Mouse (Mus musculus) stomach, embryonic 16.5 days (tissue): ENCODE data around the gene Pou2f3. TPM values are rescaled to one million over a fixed set of nuclear protein-coding genes. Genes with fewer than 3 reads are reported as not detected.

Experiments
- ATAC-seq: fragments of 200-750 bp; cut with Nextera tagmentation; 2 replicates; pipeline ENCODE4 v1.8.0; 2017; ENCODE audit warnings: moderate number of reproducible peaks, moderate TSS enrichment; ENCODE audit not compliant: insufficient read depth, low FRiP score
- H3K27ac ChIP-seq: fragments of 300-500 bp; sonication (generic); 2 replicates; pipeline ENCODE4 v1.5.1; 2014; ENCODE audit warnings: low read length
- H3K27me3 ChIP-seq: fragments of 300-500 bp; sonication (generic); 2 replicates; pipeline ENCODE4 v1.6.1; 2014; ENCODE audit warnings: low read length, control low read depth, mixed read lengths; ENCODE audit not compliant: control insufficient read depth, insufficient read depth
- H3K36me3 ChIP-seq: fragments of 300-500 bp; sonication (generic); 2 replicates; pipeline ENCODE4 v1.6.1; 2014; ENCODE audit warnings: low read length; ENCODE audit not compliant: control insufficient read depth, insufficient read depth
- H3K4me1 ChIP-seq: fragments of 300-500 bp; sonication (generic); 2 replicates; pipeline ENCODE4 v1.6.1; 2014; ENCODE audit warnings: low read length, control low read depth, mixed read lengths; ENCODE audit not compliant: control insufficient read depth, insufficient read depth
- H3K4me2 ChIP-seq: fragments of 300-500 bp; sonication (generic); 2 replicates; pipeline ENCODE4 v1.6.1; 2014; ENCODE audit warnings: low read depth, low read length, mixed read lengths
- H3K4me3 ChIP-seq: fragments of 300-500 bp; sonication (generic); replicated peaks from 2 replicates; pipeline ENCODE4 v1.5.1; 2014; ENCODE audit warnings: mild to moderate bottlenecking, low read length
- H3K9ac ChIP-seq: fragments of 300-500 bp; sonication (generic); 2 replicates; pipeline ENCODE4 v1.6.1; 2014; ENCODE audit warnings: low read length
- H3K9me3 ChIP-seq: fragments of 300-500 bp; sonication (generic); replicated peaks from 2 replicates; pipeline ENCODE4 v1.6.1; 2016; ENCODE audit warnings: low read length, control low read depth; ENCODE audit not compliant: control insufficient read depth
- WGBS: fragments of 180-500 bp; shearing (Covaris S2); extraction: QIAGEN DNeasy Blood & Tissue Kit; methylation state at CpG from one replicate; pipeline ENCODE4 v1.1.7; 2014; 5-methylcytosine and 5-hydroxymethylcytosine counted together
- polyA plus RNA-seq: library from polyadenylated mRNA; unstranded; fragments of >200 nt; fragmentation: Nextera tagmentation; extraction: Ambion mirVana; gene quantifications from 2 replicates; pipeline ENCODE4 v1.2.1, GENCODE M21; 2015

Gene Pou2f3
- polyA plus RNA-seq, 1 experiment from 2014 or later, result 0.98 TPM

DNA sequence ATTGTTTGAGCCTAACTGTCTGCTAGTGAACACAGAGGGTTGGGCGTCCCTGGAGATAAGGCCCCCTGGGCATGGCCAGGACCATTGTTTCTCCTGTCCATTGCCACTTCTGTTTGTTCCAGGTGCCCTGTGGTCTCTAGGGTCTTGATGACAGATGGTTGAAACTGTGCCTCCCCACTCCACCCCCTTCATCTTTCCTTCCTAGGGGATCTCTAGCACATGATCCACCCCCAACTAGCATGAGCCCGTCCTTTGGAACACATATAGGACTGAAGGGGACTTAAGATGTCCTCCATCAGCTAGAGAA lies 30.4 kb upstream of the Pou2f3 start:
- no peaks in the 10 kb centered on the region for H3K27me3 ChIP-seq
- WGBS, result 53% methylated on average over 2 of the region's 2 CpGs
- peak overlapping the region; percentile 79; the same call in 1 of the 2 replicates for H3K4me3 ChIP-seq
- H3K9me3 ChIP-seq, result no peaks in the 10 kb centered on the region
- H3K27ac ChIP-seq, result peak overlapping the region; percentile 90
- peak overlapping the region; percentile 63 for H3K4me2 ChIP-seq
- no peak for ATAC-seq
- peak overlapping the region; percentile 90 for H3K9ac ChIP-seq
- H3K36me3 ChIP-seq, result no peaks in the 10 kb centered on the region
- peaks cover 35% of the 10 kb centered on the region for H3K4me1 ChIP-seq

DNA sequence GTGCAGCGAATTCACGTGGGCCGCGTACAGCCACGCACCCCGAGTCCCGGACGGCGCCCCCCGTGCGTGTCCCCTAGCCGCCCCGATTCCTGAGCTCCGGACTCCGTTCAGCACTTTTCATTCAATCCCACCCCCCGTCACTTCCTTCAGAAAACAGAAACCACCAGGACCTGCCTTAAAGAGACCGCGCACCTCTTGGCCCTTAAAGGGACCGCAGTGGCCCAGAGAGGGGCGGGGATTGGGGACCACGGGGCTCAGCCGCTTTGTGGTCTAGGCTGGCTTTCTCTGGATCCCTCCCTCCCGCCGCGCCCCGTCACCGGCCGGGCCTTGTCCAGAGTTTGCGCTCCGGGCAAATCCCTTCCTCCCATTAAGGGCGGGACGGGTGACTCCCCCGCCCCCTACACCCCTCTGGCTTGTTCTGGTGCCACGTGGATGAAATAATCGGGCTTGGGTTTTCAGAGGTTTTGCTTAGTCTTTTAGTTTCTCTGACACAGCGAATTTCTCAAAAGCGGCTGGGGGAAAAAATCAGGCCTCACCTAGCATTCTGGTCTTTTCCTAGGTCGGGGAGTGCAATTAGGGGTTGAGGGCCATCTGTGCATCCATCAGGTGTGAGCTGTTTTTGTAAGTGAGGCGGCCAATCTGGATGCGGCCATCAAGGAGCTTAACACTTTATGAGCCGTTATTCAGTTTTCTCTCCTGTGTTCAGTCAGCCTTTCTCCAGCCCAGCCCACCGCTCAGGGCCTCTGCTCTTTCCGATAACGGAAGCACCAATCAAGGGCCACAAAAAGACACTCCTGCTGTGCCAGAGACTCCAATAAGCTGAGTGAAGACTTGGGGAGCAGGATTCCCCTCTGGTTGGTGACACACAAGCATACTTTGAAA lies 29.8 kb upstream of the Pou2f3 start, which contains the start of gene Oaf:
Oaf (minus strand) TSS at position 200 of the 882 bp plus-strand sequence.
- peaks cover 41% of the 10 kb centered on the region for H3K4me1 ChIP-seq
- peak within 1 kb of the TSS; percentile 63 for H3K4me2 ChIP-seq
- H3K9ac ChIP-seq, result peak within 1 kb of the TSS; percentile 90
- H3K27ac ChIP-seq, result peak within 1 kb of the TSS; percentile 90
- no peaks in the 10 kb centered on the region for H3K9me3 ChIP-seq
- H3K27me3 ChIP-seq, result no peaks in the 10 kb centered on the region
- WGBS, result 2% methylated on average over 44 of the region's 44 CpGs
- ATAC-seq, result peak; percentile 91
- no peaks in the 10 kb centered on the region for H3K36me3 ChIP-seq
- H3K4me3 ChIP-seq, result peak within 1 kb of the TSS; percentile 79

DNA sequence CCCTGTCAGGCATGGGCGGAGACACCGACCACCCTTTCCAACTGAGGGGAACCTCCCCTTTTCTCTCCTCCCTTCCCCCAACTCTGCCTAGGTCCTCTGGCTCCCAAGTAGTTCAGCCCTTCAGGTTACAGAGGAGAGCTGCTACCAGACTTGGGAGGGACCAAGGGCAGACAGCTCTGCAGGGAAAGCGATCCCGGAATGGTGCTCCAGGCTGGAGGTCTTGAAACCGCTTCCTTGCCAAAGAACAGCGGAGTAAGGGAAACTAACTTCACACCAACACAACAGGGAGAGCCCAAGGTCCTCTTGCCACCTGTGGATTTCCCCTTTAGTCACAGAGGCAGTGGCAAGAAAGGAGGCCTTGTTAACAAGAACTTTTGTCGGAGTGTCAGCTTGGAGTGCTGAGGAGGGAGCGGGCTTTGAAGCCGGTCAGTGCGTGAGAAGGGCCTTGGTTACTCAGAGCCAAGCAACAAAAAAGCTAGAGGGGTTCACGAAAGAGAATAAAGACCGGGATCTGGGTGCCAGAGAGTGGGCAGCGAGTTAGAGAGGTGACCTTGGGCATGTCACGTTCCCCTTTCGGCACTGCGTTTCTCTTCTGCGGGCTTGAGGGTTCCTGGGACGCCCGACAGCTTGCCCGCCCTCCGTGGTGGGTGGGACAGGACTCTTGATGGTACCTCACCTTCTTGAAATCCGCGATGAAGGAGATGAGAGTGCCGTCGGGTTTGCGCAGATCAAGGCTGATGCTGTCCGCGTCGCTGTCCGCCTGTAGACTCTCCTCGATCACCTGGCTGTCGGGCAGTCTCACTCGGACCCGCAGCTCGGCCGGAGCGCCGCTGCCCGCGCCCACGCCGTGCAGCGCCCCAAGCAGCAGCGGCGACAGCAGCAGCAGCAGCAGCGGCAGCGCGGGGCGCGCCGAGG lies 28.7 kb upstream of the Pou2f3 start:
- peak; percentile 27; the same call in 1 of the 2 replicates for ATAC-seq
- peaks cover 42% of the 10 kb centered on the region for H3K4me1 ChIP-seq
- peak overlapping the region; percentile 90 for H3K27ac ChIP-seq
- peak overlapping the region; percentile 79 for H3K4me3 ChIP-seq
- H3K9me3 ChIP-seq, result no peaks in the 10 kb centered on the region
- H3K9ac ChIP-seq, result peak overlapping the region; percentile 90
- H3K4me2 ChIP-seq, result peak overlapping the region; percentile 63
- 1% methylated on average over 51 of the region's 51 CpGs for WGBS
- H3K36me3 ChIP-seq, result no peaks in the 10 kb centered on the region
- H3K27me3 ChIP-seq, result no peaks in the 10 kb centered on the region

- peak overlapping the region; percentile 90; the same call in 1 of the 2 replicates for H3K27ac ChIP-seq
- no peaks in the 10 kb centered on the region for H3K27me3 ChIP-seq
- 22% methylated on average over 2 of the region's 2 CpGs for WGBS
- peaks cover 45% of the 10 kb centered on the region for H3K4me1 ChIP-seq
- ATAC-seq, result no peak
- H3K36me3 ChIP-seq, result no peaks in the 10 kb centered on the region
- peak overlapping the region; percentile 79 for H3K4me3 ChIP-seq
- H3K4me2 ChIP-seq, result peak overlapping the region; percentile 63
- no peaks in the 10 kb centered on the region for H3K9me3 ChIP-seq
- peak overlapping the region; percentile 90 for H3K9ac ChIP-seq
Measured at GRCm38 (mm10) chr9:43238167-43238566, 28.0 kb upstream of the Pou2f3 start.

DNA sequence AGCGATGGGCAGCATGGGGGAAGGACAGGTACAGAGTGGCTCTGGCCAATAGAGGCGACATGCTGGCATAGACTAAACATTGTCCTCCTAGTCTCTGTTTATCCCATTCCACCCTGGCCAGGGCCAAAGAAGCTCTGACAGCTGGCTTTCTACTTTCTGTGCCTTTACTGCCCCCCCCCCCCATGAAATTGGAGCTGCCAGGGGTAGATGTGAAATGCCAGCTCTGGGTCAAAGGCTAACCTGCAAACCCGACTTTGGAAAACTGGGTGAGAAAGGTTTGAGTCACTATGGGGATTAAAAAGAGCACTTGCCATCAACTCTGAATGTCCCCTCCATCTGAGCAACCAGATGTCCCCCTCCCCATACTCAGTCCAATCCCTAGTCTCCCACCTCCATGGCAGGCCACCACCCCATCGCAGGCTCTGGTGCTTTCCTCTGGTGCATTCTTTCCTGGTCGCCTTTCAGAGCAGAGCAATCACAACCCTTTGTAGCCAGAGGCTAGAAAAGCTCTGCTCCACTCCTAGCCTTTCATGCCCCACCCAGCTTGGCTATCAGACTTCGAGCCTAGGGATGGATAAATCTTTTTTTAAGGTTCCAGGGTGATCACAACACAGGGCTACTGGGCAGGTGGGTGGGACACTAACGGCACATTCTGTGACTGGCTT lies 27.1 kb upstream of the Pou2f3 start:
- peaks cover 54% of the 10 kb centered on the region for H3K4me1 ChIP-seq
- H3K4me2 ChIP-seq, result peak overlapping the region; percentile 63
- H3K36me3 ChIP-seq, result no peaks in the 10 kb centered on the region
- H3K27ac ChIP-seq, result no peak overlapping the region
- H3K9me3 ChIP-seq, result no peaks in the 10 kb centered on the region
- no peaks in the 10 kb centered on the region for H3K27me3 ChIP-seq
- peak overlapping the region; percentile 79 for H3K4me3 ChIP-seq
- H3K9ac ChIP-seq, result peak overlapping the region; percentile 90
- no peak for ATAC-seq
- 39% methylated on average over 7 of the region's 7 CpGs for WGBS

GRCm38 (mm10) chr9:43236576-43236975 lies 26.4 kb upstream of the Pou2f3 start:
- H3K4me3 ChIP-seq, result no peak overlapping the region
- H3K36me3 ChIP-seq, result no peaks in the 10 kb centered on the region
- H3K4me1 ChIP-seq, result peaks cover 61% of the 10 kb centered on the region
- no peak for ATAC-seq
- H3K27ac ChIP-seq, result no peak overlapping the region
- 77% methylated on average over 7 of the region's 7 CpGs for WGBS
- H3K9me3 ChIP-seq, result no peaks in the 10 kb centered on the region
- 0 out of 2 replicates have a peak overlapping the region, but pooled peaks have one; percentile 90 for H3K9ac ChIP-seq
- H3K4me2 ChIP-seq, result peak overlapping the region; percentile 63; the same call in 1 of the 2 replicates
- no peaks in the 10 kb centered on the region for H3K27me3 ChIP-seq

DNA sequence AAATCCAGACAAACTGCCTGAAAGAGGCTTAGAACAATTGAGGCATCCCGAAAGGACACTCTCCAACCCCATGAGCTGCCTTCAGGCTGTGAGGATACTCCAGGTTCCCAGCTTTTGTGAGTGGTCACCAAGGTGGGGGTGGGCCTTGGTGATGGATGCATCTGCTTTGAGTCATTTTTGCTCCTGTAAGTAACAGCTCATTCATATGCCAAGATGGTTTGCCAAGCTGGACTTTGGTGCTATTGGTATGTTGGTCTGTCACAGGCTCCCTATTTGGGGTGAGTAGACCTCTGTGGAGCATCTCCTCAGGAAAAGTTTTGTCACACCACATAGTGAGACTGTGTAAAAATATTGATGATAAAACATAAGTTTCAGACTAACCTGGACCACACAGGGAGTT lies 25.9 kb upstream of the Pou2f3 start:
- Histone ChIP-seq H3K36me3 (no peaks in the 10 kb centered on the region), H3K4me2 (0 out of 2 replicates have a peak overlapping the region, but pooled peaks have one; percentile 63), H3K27ac (no peak overlapping the region), H3K4me1 (peaks cover 66% of the 10 kb centered on the region), H3K9ac (no peak overlapping the region), H3K9me3 (no peaks in the 10 kb centered on the region), H3K27me3 (no peaks in the 10 kb centered on the region), H3K4me3 (no peak overlapping the region)
- 80% methylated on average over 1 of the region's 1 CpGs for WGBS
- ATAC-seq, result no peak

DNA sequence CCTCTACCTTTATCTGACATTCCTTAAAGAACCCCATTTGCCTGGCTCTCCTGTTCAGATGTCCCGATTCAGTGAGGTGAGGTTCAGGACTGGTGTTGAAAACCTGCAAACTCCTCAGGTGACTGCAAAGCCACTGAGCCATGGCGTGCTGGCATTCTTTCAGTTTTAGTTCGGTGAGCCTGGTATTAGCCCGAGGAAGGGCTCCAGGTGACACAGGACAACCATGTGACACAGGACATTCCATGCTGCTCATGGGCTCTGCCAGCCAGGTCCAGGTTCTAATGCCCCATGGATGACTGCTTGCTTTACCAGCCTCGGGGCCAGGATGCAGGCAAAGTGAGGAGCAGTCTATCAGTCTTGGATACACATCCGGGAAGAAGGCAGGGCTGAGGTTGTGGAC lies 25.2 kb upstream of the Pou2f3 start:
- Histone ChIP-seq H3K4me3 (no peak overlapping the region), H3K27ac (no peak overlapping the region), H3K4me2 (no peak overlapping the region), H3K9ac (peak overlapping the region; percentile 14; the same call in 1 of the 2 replicates), H3K9me3 (no peaks in the 10 kb centered on the region), H3K36me3 (no peaks in the 10 kb centered on the region), H3K27me3 (no peaks in the 10 kb centered on the region), H3K4me1 (peaks cover 69% of the 10 kb centered on the region)
- ATAC-seq, result no peak
- WGBS, result 79% methylated on average over 6 of the region's 6 CpGs
